Mouse (Mus musculus): ENCODE results near the gene Slc10a4.
"Not testable (repeated sequence)": the region's sequence is repeated elsewhere in the genome, so short reads cannot be mapped to it uniquely, and the experiment has no call there.

Gene Slc10a4

GRCm38 (mm10) chr5:73013611-73014287 is 7.1 kb downstream of the Slc10a4 start:
- not testable (repeated sequence) for DNase-seq (ENCODE audit: low read depth, low spot score)

DNA sequence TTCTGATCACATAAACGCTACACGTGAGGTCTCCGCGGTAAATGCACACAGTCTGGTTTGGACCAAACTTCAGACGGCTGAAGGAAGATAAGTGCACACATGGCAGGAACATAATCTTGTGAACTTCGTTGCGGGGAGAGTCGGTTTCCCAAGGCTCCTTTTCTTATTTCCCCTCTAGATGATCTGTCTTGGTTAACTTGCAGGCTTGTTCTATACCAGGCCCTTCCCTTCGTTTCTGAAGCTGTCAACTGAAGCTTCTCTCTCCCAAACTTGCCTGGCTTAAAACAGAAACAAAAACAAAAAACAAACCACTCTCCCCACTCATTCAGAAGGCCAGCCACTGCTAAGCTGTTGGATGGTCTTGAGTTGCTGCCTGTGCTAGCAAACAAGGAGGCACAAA is 8.1 kb downstream of the Slc10a4 start:
- DNase-seq (ENCODE audit: low read depth, low spot score) = no peak

DNA sequence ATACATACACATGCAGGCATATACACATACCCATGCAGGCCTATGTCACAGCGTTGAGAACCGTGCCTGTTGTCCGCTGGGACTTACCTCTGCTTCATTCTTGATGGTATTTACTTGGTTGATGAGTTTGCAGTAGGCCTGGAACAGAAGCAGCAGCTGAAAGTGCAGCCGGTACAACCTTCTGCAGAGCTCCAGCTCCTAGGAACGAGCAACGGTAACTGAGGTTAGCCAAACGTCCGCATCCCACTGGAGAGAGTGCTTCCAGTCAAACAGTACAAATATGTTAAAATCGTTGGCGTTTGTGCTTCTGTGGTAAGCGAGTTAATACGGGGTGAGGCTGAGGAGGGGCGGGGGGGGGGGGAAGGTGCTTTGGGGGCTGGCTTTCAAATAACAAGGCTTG is 17.1 kb downstream of the Slc10a4 start:
- DNase-seq (ENCODE audit: low read depth, low spot score) = no peak

GRCm38 (mm10) chr5:73028646-73029045 is 22.0 kb downstream of the Slc10a4 start:
- no peak for DNase-seq (ENCODE audit: low read depth, low spot score)

GRCm38 (mm10) chr5:73032481-73032880 is 25.8 kb downstream of the Slc10a4 start:
- no peak for DNase-seq (ENCODE audit: low read depth, low spot score)

- DNase-seq (ENCODE audit: low read depth, low spot score) = no peak
Measured at GRCm38 (mm10) chr5:73044055-73044454, 37.4 kb downstream of the Slc10a4 start.

DNA sequence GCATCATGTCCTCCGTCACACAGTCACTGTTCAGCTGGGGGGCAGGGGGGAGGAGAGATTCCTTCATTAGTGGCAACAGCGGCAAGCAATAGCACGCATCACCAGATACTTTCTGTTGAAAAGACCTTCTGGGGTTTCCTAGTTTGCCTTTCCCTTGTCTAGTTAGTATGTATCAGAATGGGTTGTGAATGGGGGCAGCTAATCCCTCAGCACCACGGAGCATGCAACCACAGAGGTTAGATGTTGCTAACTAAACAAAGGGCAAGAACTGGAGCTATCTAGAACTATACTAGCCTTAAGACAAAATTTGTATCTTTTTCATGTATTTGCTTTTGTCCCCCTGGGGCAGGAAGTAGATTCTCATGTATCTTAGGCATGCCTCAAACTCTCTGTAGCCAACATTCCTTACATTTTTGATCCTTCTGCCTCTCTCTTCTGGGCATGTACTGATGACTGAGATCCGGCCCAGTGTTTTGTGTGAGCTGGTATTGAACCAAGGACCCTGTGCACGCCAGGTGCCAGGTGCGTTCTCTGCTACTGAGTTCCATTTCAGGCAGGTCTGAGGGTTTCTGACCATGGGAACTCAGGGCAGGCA is 41.1 kb downstream of the Slc10a4 start:
- DNase-seq (ENCODE audit: low read depth, low spot score) = no peak

GRCm38 (mm10) chr5:73053933-73054332 is 47.2 kb downstream of the Slc10a4 start:
- no peak for DNase-seq (ENCODE audit: low read depth, low spot score)

- no peak for DNase-seq (ENCODE audit: low read depth, low spot score)
Measured at GRCm38 (mm10) chr5:73056457-73056856, 49.8 kb downstream of the Slc10a4 start.

GRCm38 (mm10) chr5:73056937-73057336 is 50.3 kb downstream of the Slc10a4 start:
- DNase-seq (ENCODE audit: low read depth, low spot score) = no peak

DNA sequence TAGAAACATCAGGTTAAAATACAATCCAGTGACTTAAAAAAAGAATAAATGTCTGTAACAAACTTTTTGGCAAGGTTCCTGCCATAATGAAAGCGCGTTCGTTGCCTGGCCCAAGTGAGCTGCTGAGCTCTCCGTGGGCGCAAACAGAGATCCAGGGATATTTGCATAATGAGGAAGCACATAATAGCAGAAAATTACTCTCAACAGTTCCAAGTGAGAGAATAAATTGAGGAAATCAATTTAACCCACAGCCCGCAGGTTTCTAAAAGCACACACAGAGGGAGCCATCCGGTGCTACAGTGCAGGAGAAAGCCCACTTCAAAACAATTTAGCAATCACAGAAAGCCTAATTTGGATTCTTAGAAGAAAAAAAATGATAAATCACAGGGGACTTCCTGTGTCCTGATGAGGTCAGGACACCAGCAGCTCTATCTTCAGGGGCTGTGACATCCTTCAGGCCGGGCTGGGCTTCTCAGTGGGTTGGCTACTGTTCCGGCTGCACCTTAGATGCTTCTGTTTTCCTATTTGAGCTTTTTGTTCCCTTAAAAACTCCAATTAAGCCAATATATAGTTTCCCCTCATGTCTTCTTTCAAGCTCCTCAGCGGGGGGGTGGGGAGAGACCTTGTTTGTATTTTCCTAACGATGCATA is 54.9 kb downstream of the Slc10a4 start:
- no peak for DNase-seq (ENCODE audit: low read depth, low spot score)

Data from retina, postnatal 7 days (tissue).